Mouse (Mus musculus) spleen, postnatal 36 days (tissue): ENCODE measurements at regions not wholly inside any gene's neighbourhood (a gene's known extent, or its start where the extent isn't known, plus 50 kb on each side); places are given as distances from the start of the nearest gene placed in this dataset.

Source experiments
- DNase-seq, 2 experiments: peaks; one replicate each; pipeline ENCODE4 v3.0.0; 2022; ENCODE audit warnings: low spot score in 2 of 2, mixed read lengths in 1 of 2

DNA sequence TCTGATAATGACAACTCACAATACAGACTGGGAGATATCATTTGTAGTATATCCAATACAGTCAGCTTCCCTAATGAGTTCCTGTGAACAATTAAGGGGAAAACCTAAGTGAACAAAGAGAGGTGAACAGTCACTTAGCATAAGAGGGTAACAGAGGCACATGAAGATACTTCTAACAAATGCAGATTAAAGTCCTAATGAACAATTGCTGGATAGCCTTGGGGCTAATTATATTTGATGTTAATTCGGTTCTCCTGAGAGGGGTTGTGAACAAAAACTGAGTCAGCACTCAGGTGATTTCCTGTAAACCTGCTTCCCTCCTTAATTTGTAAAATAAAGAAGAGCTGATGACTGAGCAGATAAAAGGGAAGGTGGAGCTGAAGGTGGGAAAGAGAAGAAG is 1672.1 kb downstream of the 4930444P10Rik start:
- no peak for DNase-seq

GRCm38 (mm10) chr1:14413826-14414445 is 1679.2 kb downstream of the 4930444P10Rik start:
- DNase-seq = no peak

DNA sequence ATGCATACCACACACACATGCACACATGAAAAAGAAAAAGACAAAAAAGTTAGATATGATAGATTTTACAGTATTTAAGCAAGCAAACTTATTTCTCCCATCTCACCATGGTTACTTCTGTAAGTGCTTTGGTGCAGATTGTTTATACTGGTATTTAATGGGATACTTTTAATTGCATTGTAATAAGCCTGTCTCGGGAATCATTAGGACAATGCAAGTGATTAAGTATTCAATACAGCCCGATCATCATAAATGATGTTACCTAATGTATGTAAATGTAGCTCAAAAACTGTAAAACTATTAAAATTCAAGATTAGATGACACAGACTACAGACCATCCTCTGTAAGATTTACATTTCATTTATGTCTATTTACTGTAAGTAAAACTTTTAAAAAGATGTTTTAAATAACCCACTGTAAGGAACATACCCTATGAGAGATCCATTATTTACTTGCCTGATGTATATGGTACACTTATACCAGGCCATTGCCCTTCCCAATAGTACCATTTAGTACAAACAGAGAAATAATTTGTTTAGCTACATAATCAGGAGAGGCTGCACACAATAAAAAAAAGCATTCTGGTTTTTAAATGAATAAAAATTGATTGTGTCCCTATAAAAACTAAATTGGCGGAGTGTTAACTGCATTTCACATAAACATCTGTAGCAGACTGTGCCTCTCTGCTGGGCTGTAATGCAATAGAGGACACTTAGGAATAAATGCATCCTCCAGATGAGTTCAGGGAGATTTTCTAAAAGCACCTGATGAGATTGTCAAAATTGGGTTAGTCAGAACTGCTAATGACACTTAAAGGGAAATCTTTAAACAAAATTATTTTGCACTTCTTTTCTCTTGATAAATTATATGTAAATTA is 1722.9 kb downstream of the 4930444P10Rik start:
- no peak for DNase-seq

- no peak for DNase-seq
Observed at GRCm38 (mm10) chr1:14359998-14360640, 1733.0 kb downstream of the 4930444P10Rik start.
